Comparison of ENCODE assay signal across 22 mouse cellular contexts in genomic region chr9:64053786-64054185, GRCm38 (mm10). TPM values are rescaled to one million over a fixed set of nuclear protein-coding genes. Genes with fewer than 3 reads are reported as not detected.
A peak's percentile ranks its signal among the peaks of the same experiment; 100 is the strongest.
DNase-seq lines count a peak whose midpoint lies in the region; ATAC-seq and TF ChIP-seq lines count a peak whose summit lies in the region.
"Had no signal": no experiment of that assay in that cellular context is flagged by ENCODE, and none has a peak within 500 bp of the region (broad histone marks: within the 10 kb centered on the region; RNA-seq: fewer than 3 reads in every experiment).

No protein-coding gene starts in this region.

- intact Hi-C loops in heart, postnatal 14 days (cut with DNase I): no loop called here

- TF ChIP-seq EP300 in liver, postnatal 0 days (IDR thresholded peaks at IDR 0.05; ENCODE audit: low read depth): no peak

- DNase-seq in heart, embryonic 10.5 days (ENCODE audit: low spot score): no peak
- DNase-seq in heart, postnatal 14 days: no peak
- DNase-seq in kidney, adult 2 months: peak; percentile 43
- no peak for DNase-seq in kidney, postnatal 10 days
- no peak for DNase-seq in liver, embryonic 11.5 days (ENCODE audit: low spot score)
- DNase-seq in liver, postnatal 0 days: no peak
- peak; percentile 53 for DNase-seq in yolk sac, embryonic 10.5 days (ENCODE audit: low spot score)
- no peak for DNase-seq in lung, adult 18-20 months
- DNase-seq: adrenal gland, adult 8-10 months; B cell, adult 2 months; cerebellum, adult 11 months; cerebellum, adult 8-10 months; cerebellum, postnatal 14 days; embryo, embryonic 11 days; gastrocnemius, postnatal 36 days; heart, adult 11 months; heart, postnatal 36 days had no signal

- H3K9ac ChIP-seq in liver, embryonic 11.5 days (ENCODE audit: low read depth, low read length): no peak overlapping the region
- no peak overlapping the region for H3K9ac ChIP-seq in liver, postnatal 0 days (replicated peaks)
- H3K9ac ChIP-seq: embryonic facial prominence, embryonic 12.5 days; forebrain, embryonic 15.5 days; hindbrain, embryonic 15.5 days had no signal

- peaks cover 83% of the 10 kb centered on the region for H3K4me1 ChIP-seq in heart, embryonic 10.5 days
- peaks cover 4% of the 10 kb centered on the region; the same call in 1 of the 2 replicates for H3K4me1 ChIP-seq in kidney, adult 2 months (ENCODE audit: control insufficient read depth, insufficient read depth, low read length)
- H3K4me1 ChIP-seq in liver, embryonic 11.5 days (replicated peaks; ENCODE audit: control insufficient read depth, insufficient read depth, low read length): peaks cover 52% of the 10 kb centered on the region
- H3K4me1 ChIP-seq in liver, postnatal 0 days (ENCODE audit: insufficient read depth): peaks cover 28% of the 10 kb centered on the region

- no peaks in the 10 kb centered on the region for H3K27me3 ChIP-seq in heart, embryonic 10.5 days (ENCODE audit: insufficient read depth, poor library complexity, severe bottlenecking)
- H3K27me3 ChIP-seq in kidney, adult 2 months (replicated peaks; ENCODE audit: control insufficient read depth, insufficient read depth, low read length): no peaks in the 10 kb centered on the region
- H3K27me3 ChIP-seq in liver, embryonic 11.5 days (replicated peaks; ENCODE audit: control insufficient read depth, insufficient read depth, low read length): no peaks in the 10 kb centered on the region
- no peaks in the 10 kb centered on the region for H3K27me3 ChIP-seq in liver, postnatal 0 days (ENCODE audit: insufficient read depth, low read length)
- H3K27me3 ChIP-seq: embryonic facial prominence, embryonic 12.5 days; forebrain, embryonic 15.5 days; hindbrain, embryonic 15.5 days had no signal

- no peaks in the 10 kb centered on the region for H3K36me3 ChIP-seq in heart, embryonic 10.5 days
- H3K36me3 ChIP-seq in kidney, adult 2 months (ENCODE audit: control insufficient read depth, insufficient read depth, low read length): no peaks in the 10 kb centered on the region
- H3K36me3 ChIP-seq in liver, embryonic 11.5 days (ENCODE audit: control insufficient read depth, insufficient read depth, low read length): no peaks in the 10 kb centered on the region
- H3K36me3 ChIP-seq in liver, postnatal 0 days (replicated peaks; ENCODE audit: insufficient read depth, low read length): no peaks in the 10 kb centered on the region
- H3K36me3 ChIP-seq: embryonic facial prominence, embryonic 12.5 days; forebrain, embryonic 15.5 days; G1E; hindbrain, embryonic 15.5 days had no signal

- no peak for TF ChIP-seq POLR2A in kidney, adult 2 months (IDR thresholded peaks at IDR 0.05; ENCODE audit: low read depth, low read length)

- peak overlapping the region; percentile 83 for H3K27ac ChIP-seq in heart, embryonic 10.5 days
- no peak overlapping the region for H3K27ac ChIP-seq in kidney, adult 2 months (ENCODE audit: insufficient read depth, low read depth, low read length)
- peak overlapping the region; percentile 3; the same call in 1 of the 2 replicates for H3K27ac ChIP-seq in liver, embryonic 11.5 days (ENCODE audit: low read depth, low read length)
- no peak overlapping the region for H3K27ac ChIP-seq in liver, postnatal 0 days (ENCODE audit: low read depth)
- H3K27ac ChIP-seq: embryonic facial prominence, embryonic 12.5 days; forebrain, embryonic 15.5 days; hindbrain, embryonic 15.5 days had no signal

- no peak overlapping the region for H3K4me2 ChIP-seq in liver, embryonic 11.5 days
- H3K4me2 ChIP-seq in liver, postnatal 0 days (ENCODE audit: low read depth, low read length): no peak overlapping the region
- H3K4me2 ChIP-seq: embryonic facial prominence, embryonic 12.5 days; forebrain, embryonic 15.5 days; hindbrain, embryonic 15.5 days had no signal

- TF ChIP-seq CTCF in kidney, adult 2 months (conservative IDR thresholded peaks at IDR 0.05; ENCODE audit: insufficient read depth, insufficient read length, low read depth, low read length): no peak
- TF ChIP-seq CTCF in liver, postnatal 0 days (IDR thresholded peaks at IDR 0.05; ENCODE audit: low read depth): no peak

- H3K9me3 ChIP-seq in heart, embryonic 10.5 days: no peaks in the 10 kb centered on the region
- H3K9me3 ChIP-seq in liver, embryonic 11.5 days (ENCODE audit: control insufficient read depth, low read length): no peaks in the 10 kb centered on the region
- no peaks in the 10 kb centered on the region for H3K9me3 ChIP-seq in liver, postnatal 0 days (ENCODE audit: low read length)
- H3K9me3 ChIP-seq: embryonic facial prominence, embryonic 12.5 days; forebrain, embryonic 15.5 days; G1E; hindbrain, embryonic 15.5 days had no signal

- WGBS in heart, embryonic 10.5 days: 39% methylated on average over 4 of the region's 4 CpGs
- 52% methylated on average over 4 of the region's 4 CpGs for WGBS in kidney, adult 2 months
- 52% methylated on average over 4 of the region's 4 CpGs for WGBS in liver, embryonic 11.5 days
- WGBS in liver, postnatal 0 days (ENCODE audit: insufficient replicate concordance): 48% methylated on average over 4 of the region's 4 CpGs

- H3K4me3 ChIP-seq in heart, embryonic 10.5 days: no peak overlapping the region
- no peak overlapping the region for H3K4me3 ChIP-seq in kidney, adult 2 months (ENCODE audit: insufficient read depth, low read depth, low read length)
- no peak overlapping the region for H3K4me3 ChIP-seq in liver, embryonic 11.5 days (ENCODE audit: low read depth, low read length)
- no peak overlapping the region for H3K4me3 ChIP-seq in liver, postnatal 0 days (ENCODE audit: low read depth, low read length)
- H3K4me3 ChIP-seq: embryonic facial prominence, embryonic 12.5 days; forebrain, embryonic 15.5 days; hindbrain, embryonic 15.5 days had no signal

- no peak for ATAC-seq in liver, embryonic 11.5 days (replicated peaks; ENCODE audit: low FRiP score)
- no peak for ATAC-seq in liver, postnatal 0 days
- ATAC-seq: CD4-positive, CD25-positive, alpha-beta regulatory T cell, adult 4 months; forebrain, embryonic 15.5 days had no signal

RNA-seq across cellular contexts. Expression of gene Smad6, which starts 31.9 kb away (rescaled TPM):
- 29.4 and 47.2 TPM in 2 replicates for polyA plus RNA-seq in heart, embryonic 10.5 days (2016; fragmentation: Nextera tagmentation; extraction: Ambion mirVana)
- 10 to 100 TPM; 13.6 to 15.5 TPM for total RNA-seq in heart, postnatal 14 days (2021)
- 15.9 and 22.8 TPM in 2 replicates for polyA plus RNA-seq in kidney, adult 2 months (2012; rRNA removed)
- polyA plus RNA-seq in liver, embryonic 11.5 days (2014; fragmentation: Nextera tagmentation; extraction: Ambion mirVana): 10.1 and 11.1 TPM in 2 replicates
- 1.8 and 2.9 TPM in 2 replicates for polyA plus RNA-seq in liver, postnatal 0 days (2015; fragmentation: Nextera tagmentation; extraction: Ambion mirVana)

Comparison
In these comparisons a context has a peak if more than half of its experiments do, and no peak if none do; other contexts are left out.
1. DNase-seq: peak in kidney, adult 2 months (single experiment) and yolk sac, embryonic 10.5 days (single experiment); none in heart, embryonic 10.5 days (single experiment), heart, postnatal 14 days (0 of 2), kidney, postnatal 10 days (single experiment), liver, embryonic 11.5 days (single experiment), liver, postnatal 0 days (single experiment) and lung, adult 18-20 months (0 of 2).
2. H3K27ac ChIP-seq: peak in heart, embryonic 10.5 days (single experiment) and liver, embryonic 11.5 days (single experiment); none in kidney, adult 2 months (single experiment) and liver, postnatal 0 days (single experiment).